Mouse (Mus musculus): ENCODE measurements around the gene Nudt9.

Nudt9 gene

GRCm38 (mm10) chr5:104036686-104037085 is 9.4 kb upstream of the Nudt9 start:
- DNase-seq (ENCODE audit: low spot score in 2 of 2): no peak

GRCm38 (mm10) chr5:104039154-104039932 is 6.8 kb upstream of the Nudt9 start:
- DNase-seq (ENCODE audit: low spot score in 2 of 2): no peak

DNA sequence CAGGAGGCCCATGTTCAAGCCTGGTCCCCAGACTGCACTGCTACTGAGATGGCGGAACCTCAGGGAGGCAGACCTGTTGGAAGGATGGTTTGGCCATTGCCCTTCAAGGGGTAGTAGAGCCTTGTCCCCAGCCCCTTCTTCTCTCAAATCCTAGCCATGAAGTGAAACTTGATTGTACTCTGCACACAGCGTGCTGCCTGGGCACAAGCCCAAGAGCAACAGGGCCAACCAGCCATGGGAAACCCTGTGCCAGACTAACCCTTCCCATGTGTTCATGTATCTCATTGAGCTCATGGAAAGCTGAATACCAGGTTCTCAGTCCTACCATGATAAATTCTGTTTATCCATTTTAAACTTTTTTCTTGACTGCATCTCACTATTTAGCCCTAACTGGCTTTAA is 3.2 kb upstream of the Nudt9 start:
- DNase-seq (ENCODE audit: low spot score in 2 of 2): no peak

- no peak for DNase-seq (ENCODE audit: low spot score in 2 of 2)
Measured at GRCm38 (mm10) chr5:104043704-104044103, 2.4 kb upstream of the Nudt9 start.

DNA sequence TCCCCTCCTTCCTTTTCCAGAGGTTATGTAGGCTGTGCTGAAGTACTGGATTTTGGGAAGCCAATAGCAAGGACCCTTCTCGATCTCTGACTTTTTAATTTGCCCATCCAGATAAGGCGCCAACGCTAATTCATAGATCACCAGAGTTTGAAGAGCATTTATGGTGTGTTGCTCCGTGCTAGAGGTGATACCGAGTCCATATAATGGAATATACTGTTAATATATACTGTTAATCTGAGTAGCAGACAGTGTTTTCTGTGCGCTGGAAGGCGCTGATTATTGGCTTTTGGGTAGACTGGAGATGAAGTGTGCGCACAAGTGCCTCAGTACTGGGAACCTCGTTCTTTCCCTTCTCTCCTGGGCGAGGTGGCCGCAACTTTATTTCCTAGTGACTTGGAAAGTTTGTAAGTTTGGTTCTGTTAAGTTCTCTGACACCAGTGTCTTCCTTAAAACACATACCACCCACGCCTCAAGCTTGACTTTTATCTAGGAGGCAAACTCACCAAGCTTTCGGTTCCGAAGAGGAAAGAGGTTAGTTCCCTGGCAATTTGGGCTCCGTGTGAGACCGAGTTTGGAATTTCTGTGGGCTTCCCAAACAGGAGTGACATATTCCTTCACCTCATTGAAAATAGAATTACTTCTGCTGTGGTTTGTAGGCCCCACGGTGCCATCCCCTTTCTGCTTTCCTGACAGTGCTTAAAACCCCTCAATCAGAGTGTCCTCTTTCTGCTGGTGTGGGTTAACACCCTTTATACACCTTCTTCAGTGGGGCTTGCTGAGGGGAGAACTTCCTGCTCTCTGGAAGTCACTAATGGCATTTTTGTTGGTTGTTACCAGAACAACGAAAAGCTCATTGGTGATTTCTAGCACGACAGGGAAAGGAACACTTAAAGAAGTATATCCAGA is 1.3 kb downstream of the Nudt9 start:
- DNase-seq (ENCODE audit: low spot score in 2 of 2): no peak

GRCm38 (mm10) chr5:104048139-104048538 is 2.0 kb downstream of the Nudt9 start:
- DNase-seq (ENCODE audit: low spot score in 2 of 2): no peak

DNA sequence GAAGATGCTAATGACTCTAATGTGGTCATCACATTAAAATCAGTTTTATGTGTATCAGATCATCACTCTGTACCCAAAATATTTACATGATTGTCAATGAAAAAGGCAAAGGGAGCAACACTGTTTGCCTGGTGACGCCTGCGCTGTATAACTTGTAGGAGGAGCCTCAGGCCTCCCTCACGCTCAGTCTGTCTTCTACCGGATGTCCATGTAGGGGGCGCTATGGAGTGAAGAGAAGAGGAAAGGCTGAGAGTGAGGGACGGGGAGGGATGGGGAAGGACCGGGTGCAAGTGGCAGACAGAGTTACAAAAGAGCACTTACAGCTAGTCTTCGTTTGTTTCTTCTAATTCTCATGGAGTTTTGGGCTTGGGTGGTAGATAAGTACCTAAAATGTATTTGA is 6.8 kb downstream of the Nudt9 start:
- peak; percentile 59 to 77 for DNase-seq (ENCODE audit: low spot score in 2 of 2)

DNA sequence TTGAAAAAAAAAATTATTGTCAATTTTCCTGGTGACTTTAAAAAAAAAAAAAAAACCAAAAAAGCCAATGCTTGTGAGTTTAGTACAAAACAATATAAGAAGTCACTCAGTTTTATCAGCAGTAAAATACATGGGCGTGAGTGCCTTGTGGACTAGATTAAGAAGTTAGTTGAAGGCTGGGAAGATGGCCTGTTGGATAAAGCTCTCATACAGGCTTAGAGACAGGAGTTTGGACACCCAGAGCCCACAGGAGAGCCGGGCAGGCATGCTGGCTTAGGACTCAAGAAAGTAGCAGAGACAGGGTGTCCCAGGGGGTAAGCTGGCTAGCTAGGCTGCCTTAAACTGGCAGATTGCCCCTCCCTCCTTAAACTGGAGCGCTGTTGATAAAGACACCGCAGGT is 8.8 kb downstream of the Nudt9 start:
- no peak for DNase-seq (ENCODE audit: low spot score in 2 of 2)

GRCm38 (mm10) chr5:104055816-104056215 is 9.7 kb downstream of the Nudt9 start:
- no peak for DNase-seq (ENCODE audit: low spot score in 2 of 2)

DNA sequence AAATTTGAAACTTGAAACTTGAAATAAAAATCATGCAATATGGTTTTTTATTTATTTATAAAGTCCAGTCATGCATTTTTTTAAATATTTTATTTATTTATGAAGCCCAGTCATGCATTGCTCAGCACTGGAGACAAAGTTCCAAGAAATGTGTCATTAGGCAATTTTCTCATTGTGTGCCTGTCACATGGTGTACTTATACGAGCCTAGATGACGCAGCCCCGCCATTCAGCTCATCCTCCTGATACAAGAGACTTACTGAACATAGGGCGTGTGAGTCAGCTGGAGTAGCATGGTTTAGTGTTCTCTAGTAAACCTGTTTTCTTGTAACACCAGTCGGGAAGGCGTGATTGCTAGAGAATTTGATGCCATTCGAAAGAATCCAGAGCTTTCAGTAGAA is 10.2 kb downstream of the Nudt9 start:
- no peak for DNase-seq (ENCODE audit: low spot score in 2 of 2)

DNA sequence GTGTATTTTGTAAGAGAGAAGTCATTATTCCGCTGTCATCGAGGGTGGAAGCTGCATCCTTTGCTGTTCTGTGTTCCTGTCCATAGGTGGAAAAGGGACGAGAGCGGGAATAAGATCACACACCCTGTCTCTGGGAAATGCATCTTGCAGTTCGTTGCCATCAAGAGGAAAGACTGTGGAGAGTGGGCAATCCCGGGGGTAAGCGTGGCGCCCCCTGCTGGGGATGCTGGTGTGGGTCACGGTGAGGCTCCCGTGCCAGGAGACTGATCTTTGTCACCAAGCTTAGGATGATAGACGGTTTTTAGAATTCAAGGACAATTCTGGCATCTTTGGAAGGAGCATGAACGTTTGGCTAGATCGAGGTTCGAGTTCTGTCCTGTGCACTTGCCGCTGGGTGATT is 11.9 kb downstream of the Nudt9 start:
- DNase-seq (ENCODE audit: low spot score in 2 of 2): peak; percentile 64 to 87

- no peak for DNase-seq (ENCODE audit: low spot score in 2 of 2)
Measured at GRCm38 (mm10) chr5:104059628-104060027, 13.5 kb downstream of the Nudt9 start.

GRCm38 (mm10) chr5:104060429-104060828 is 14.3 kb downstream of the Nudt9 start:
- no peak for DNase-seq (ENCODE audit: low spot score in 2 of 2)

DNA sequence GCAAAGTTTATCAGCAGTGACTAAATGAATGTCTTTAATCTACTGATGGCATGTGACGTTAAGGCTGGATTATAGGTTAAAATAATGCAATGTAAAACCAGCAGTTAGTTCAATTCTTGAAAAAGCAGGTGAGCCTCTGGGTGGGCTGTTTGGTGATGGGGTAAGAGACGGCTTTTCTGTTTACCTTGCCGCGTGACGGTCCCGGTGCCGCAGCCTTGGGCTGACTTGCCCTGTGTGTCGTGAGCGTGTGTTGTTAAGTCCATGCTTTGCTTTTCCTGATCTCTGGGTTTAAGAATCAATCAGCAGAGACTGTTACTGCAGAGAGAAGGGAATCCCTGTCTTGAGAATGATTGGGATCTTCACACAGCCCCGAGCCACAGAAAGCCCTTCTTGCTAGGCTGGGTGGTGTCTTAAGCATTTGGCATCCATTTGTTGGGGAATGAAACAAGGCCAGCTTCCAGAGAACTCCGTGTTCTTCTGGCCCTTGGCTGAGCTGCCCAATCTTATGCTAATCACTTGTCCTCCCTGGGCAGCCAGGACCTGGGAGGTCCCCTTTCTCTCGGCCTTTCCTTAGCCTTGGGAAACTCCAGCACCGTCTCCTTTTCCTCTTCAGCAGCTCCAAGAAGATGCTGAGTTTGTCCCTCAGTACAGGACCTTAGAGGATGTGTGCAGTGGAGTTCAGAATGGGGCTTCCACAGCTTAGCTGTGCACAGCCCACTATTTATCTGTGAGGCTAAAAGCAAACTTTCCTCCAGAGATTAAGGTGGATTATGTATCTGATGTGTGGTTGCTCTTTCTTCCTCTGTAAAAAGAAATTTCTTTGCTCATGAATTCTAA is 16.0 kb downstream of the Nudt9 start:
- DNase-seq (ENCODE audit: low spot score in 2 of 2): no peak

- DNase-seq (ENCODE audit: low spot score in 2 of 2): no peak
Measured at GRCm38 (mm10) chr5:104062773-104063551, 16.9 kb downstream of the Nudt9 start.

- DNase-seq (ENCODE audit: low spot score in 2 of 2): no peak
Measured at GRCm38 (mm10) chr5:104068751-104069150, 22.6 kb downstream of the Nudt9 start.

- DNase-seq (ENCODE audit: low spot score in 2 of 2): peak in 1 of 2 experiments; percentile 13
Measured at GRCm38 (mm10) chr5:104071048-104071447, 24.9 kb downstream of the Nudt9 start.

GRCm38 (mm10) chr5:104072272-104072886 is 26.3 kb downstream of the Nudt9 start:
- DNase-seq (ENCODE audit: low spot score in 2 of 2): peak in 1 of 2 experiments; percentile 41

DNA sequence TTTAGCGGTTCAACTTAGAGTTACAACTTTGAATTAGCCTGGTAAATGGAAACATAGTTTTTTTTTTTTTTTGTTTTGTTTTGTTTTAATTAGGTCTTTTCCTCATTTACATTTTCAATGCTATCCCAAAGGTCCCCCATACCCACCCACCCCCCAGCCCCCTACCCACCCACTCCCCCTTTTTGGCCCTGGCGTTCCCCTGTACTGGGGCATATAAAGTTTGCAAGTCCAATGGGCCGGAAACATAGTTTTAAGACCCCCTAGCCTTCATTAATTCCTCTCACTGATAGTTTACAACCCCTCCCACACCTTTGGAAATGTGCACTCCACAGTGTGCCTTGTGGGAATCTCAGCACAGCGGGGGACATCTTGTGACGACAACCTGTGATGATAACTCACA is 27.5 kb downstream of the Nudt9 start:
- DNase-seq (ENCODE audit: low spot score in 2 of 2): peak in 1 of 2 experiments; percentile 40

DNA sequence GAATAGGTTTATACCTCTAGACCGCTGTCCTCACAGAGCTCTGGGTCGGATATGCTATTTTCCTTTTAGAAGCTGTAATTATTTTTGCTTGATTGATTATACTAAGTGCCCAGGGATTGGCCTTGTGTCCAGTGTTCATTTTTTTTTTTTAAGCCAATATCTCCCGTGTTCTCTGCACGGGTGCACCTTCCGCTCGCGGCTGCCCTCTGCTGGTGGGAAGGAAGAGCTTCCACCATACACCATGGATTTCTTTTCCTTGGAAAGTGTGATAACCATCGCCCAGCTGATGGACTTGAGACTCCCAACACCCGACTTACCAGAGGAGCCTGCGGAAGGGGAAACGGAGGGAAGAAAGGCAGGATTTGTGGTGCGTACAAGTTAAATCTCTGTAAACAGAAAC is 28.3 kb downstream of the Nudt9 start:
- peak; percentile 47 to 87 for DNase-seq (ENCODE audit: low spot score in 2 of 2)

DNA sequence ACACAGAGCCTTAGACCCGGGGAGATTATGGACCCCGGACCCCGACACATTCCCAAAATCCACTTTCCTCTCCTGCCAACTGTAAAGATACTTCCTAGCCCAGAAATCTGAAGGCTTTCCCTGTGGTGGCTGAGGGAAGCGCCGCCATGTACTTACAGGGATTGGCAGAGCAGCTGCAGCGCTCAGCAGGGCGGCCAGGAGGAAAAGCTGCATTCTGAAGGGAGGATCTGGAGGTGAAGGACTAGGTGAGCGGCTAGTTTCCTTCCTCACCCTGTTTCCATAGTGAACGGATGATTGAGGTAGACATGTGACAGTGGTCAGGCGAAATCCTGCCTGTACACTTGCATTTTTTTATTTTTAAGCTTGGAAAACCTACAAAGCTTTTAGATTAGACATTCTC is 30.3 kb downstream of the Nudt9 start:
- no peak for DNase-seq (ENCODE audit: low spot score in 2 of 2)
